Mouse (Mus musculus) lung, postnatal 0 days (tissue): Measurements from ENCODE around the gene Bhlhe41.

ENCODE experiments used
- CTCF ChIP-seq: IDR thresholded peaks from 2 replicates; pipeline ENCODE4 v1.5.1; 2016; ENCODE audit warnings: antibody characterized with exemption, mild to moderate bottlenecking
- EP300 ChIP-seq: IDR thresholded peaks from 2 replicates; pipeline ENCODE4 v1.6.1; 2016; ENCODE audit warnings: antibody characterized with exemption, mild to moderate bottlenecking, control low read depth

DNA sequence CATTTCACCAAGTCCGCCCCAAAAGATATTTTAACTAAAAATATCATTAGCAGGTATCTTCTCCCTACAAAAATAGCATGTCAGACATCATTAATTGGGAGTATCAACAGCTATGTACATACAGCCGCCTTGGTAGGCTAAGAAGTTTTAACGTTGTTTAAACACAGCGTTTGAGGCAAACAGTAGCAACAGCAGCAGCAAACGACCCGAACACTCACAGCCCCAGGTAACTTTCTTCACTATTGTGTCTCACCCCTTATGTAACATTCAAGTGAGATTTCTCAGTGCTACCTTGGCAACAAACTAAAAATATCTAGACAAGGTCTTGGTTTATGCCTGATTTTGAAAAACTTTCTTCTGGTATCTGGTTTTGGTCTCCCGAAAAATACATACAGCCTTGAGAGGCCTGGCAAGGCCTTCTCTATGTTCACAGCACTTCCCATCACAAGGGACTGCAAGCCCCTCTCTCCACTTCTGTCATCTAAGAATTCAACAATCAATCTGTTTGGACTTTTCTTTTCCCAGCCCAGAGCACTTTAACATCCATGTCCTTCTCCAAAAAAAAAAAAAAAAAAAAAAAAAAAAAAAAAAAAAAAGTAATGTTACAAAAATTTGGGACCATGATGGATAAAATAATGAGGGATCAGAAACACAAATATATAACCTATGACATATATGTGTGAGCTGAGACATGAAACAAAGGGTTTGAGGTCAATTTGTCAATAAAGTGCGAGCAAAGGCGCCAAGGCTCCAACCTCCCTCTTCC is 3.7 kb downstream of the Bhlhe41 start:
- TF ChIP-seq EP300: no peak
- TF ChIP-seq CTCF: no peak
